Mouse (Mus musculus) left cerebral cortex, adult 11 months (tissue): Measurements from ENCODE around the gene Foxp2.

Experiments
- DNase-seq: peaks from one replicate; pipeline ENCODE4 v3.0.0; 2022; ENCODE audit warnings: low spot score

The Foxp2 gene

GRCm38 (mm10) chr6:15101548-15101947, 200.4 kb downstream of the Foxp2 start:
- no peak for DNase-seq

- DNase-seq = no peak
These were observed 219.8 kb downstream of the Foxp2 start for GRCm38 (mm10) chr6:15120916-15121315.

- DNase-seq = no peak
These were observed 220.2 kb downstream of the Foxp2 start for GRCm38 (mm10) chr6:15121339-15121738.

GRCm38 (mm10) chr6:15130142-15130541, 229.0 kb downstream of the Foxp2 start:
- no peak for DNase-seq

- DNase-seq = no peak
These were observed 240.9 kb downstream of the Foxp2 start for GRCm38 (mm10) chr6:15142094-15142493.

GRCm38 (mm10) chr6:15151619-15152018, 250.5 kb downstream of the Foxp2 start:
- no peak for DNase-seq

GRCm38 (mm10) chr6:15163508-15164053, 262.4 kb downstream of the Foxp2 start:
- DNase-seq = no peak

- no peak for DNase-seq
These were observed 275.6 kb downstream of the Foxp2 start for GRCm38 (mm10) chr6:15176754-15177153.

- no peak for DNase-seq
These were observed 291.7 kb downstream of the Foxp2 start for GRCm38 (mm10) chr6:15192877-15193276.

- no peak for DNase-seq
These were observed 341.2 kb downstream of the Foxp2 start for GRCm38 (mm10) chr6:15242176-15242942.

- DNase-seq = no peak
These were observed 356.2 kb downstream of the Foxp2 start for GRCm38 (mm10) chr6:15257393-15257792.

GRCm38 (mm10) chr6:15257893-15258292, 356.7 kb downstream of the Foxp2 start:
- DNase-seq = no peak

- DNase-seq = no peak
These were observed 367.0 kb downstream of the Foxp2 start for GRCm38 (mm10) chr6:15268136-15268535.

GRCm38 (mm10) chr6:15285213-15285612, 384.1 kb downstream of the Foxp2 start:
- no peak for DNase-seq

GRCm38 (mm10) chr6:15294081-15294480, 392.9 kb downstream of the Foxp2 start:
- DNase-seq = no peak

GRCm38 (mm10) chr6:15299279-15299678, 398.1 kb downstream of the Foxp2 start:
- no peak for DNase-seq

GRCm38 (mm10) chr6:15310671-15311070, 409.5 kb downstream of the Foxp2 start:
- no peak for DNase-seq

- no peak for DNase-seq
These were observed 415.8 kb downstream of the Foxp2 start for GRCm38 (mm10) chr6:15316948-15317347.

- DNase-seq = no peak
These were observed 417.2 kb downstream of the Foxp2 start for GRCm38 (mm10) chr6:15318343-15318742.

- no peak for DNase-seq
These were observed 420.4 kb downstream of the Foxp2 start for GRCm38 (mm10) chr6:15321551-15321974.

GRCm38 (mm10) chr6:15323099-15323498, 421.9 kb downstream of the Foxp2 start:
- no peak for DNase-seq

GRCm38 (mm10) chr6:15347705-15348104, 446.6 kb downstream of the Foxp2 start:
- DNase-seq = no peak

- no peak for DNase-seq
These were observed 454.7 kb downstream of the Foxp2 start for GRCm38 (mm10) chr6:15355852-15356251.

- DNase-seq = no peak
These were observed 469.1 kb downstream of the Foxp2 start for GRCm38 (mm10) chr6:15370281-15370680.
